Mouse (Mus musculus): ENCODE data around the gene Ncbp1.

DNA sequence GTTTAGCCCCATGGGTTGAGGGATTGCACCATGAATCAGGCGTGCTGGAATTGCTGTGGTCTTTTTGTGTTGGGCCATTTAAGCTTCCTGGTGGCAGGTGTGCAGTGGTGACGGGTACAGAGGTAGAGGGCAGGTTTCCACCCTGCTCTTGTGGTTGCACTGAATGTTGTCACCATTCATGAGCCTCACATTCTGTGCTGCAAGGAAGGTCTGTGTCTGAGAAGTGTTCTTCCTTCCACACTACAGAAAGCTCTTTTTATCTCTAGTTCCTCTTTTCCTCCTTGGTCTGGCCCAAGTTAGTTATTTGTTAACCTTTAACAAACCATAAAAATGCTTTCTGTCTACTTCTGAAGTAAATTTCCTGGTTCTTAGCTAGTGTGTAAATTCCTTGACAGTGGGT lies 25.6 kb downstream of the Ncbp1 start:
- TF ChIP-seq CTCF (IDR thresholded peaks at IDR 0.05; ENCODE audit: low read depth) (no peak), EP300 (IDR thresholded peaks at IDR 0.05; ENCODE audit: low read depth) (no peak)

All from heart, postnatal 0 days (tissue).